Mouse (Mus musculus) cerebellum, adult 2 months (tissue): ENCODE measurements around the gene Hoxd1.

Experiments
- CTCF ChIP-seq: fragments of 200-500 bp; IDR thresholded peaks from 2 replicates; pipeline ENCODE4 v1.5.1; 2011; ENCODE audit warnings: low read depth, mild to moderate bottlenecking, control low read depth, low read length, moderate library complexity, borderline replicate concordance; ENCODE audit not compliant: insufficient read depth
- POLR2A ChIP-seq: fragments of 200-500 bp; IDR thresholded peaks from 2 replicates; pipeline ENCODE4 v1.6.1; 2011; ENCODE audit warnings: low read length, control low read depth, borderline replicate concordance; ENCODE audit not compliant: insufficient read depth

DNA sequence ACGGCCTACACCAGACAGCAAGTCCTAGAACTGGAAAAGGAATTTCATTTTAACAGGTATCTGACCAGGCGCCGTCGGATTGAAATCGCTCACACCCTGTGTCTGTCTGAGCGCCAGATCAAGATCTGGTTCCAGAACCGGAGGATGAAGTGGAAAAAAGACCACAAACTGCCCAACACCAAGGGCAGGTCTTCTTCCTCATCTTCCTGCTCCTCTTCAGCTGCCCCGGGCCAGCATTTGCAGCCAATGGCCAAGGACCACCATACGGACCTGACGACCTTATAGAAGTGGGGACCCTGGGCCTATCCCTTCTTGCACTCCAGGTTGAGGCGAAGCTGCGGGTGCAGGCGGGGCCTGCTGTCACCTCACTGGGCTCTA lies 34.5 kb upstream of the Hoxd1 start:
- TF ChIP-seq POLR2A: no peak
- no peak for TF ChIP-seq CTCF
